Mouse (Mus musculus) heart, postnatal 36 days (tissue): ENCODE results near the gene Fubp1. TPM values are rescaled to one million over a fixed set of nuclear protein-coding genes. Genes with fewer than 3 reads are reported as not detected.
"Not testable (repeated sequence)": the region's sequence is repeated elsewhere in the genome, so short reads cannot be mapped to it uniquely, and the experiment has no call there.

Experiments
- DNase-seq, 2 experiments: peaks; one replicate each; pipeline ENCODE4 v3.0.0; 2021 to 2022
- intact Hi-C: fragments of 180-260 bp; cut with DNase I; formaldehyde crosslinking; loops from one replicate; pipeline ENCODE4 v1.15.1; 2025
- total RNA-seq, 2 experiments: library from RNA; stranded (reverse); gene quantifications; 2 replicates each; pipeline ENCODE4 v1.2.3; 2021

Gene Fubp1
- total RNA-seq, 2 experiments from 2014 or later = 50.8 to 56.1 TPM

GRCm38 (mm10) chr3:152229271-152229670 is 19.0 kb downstream of the Fubp1 start:
- intact Hi-C loops = loop anchor here (5.0 kb wide), 1 partner anchor 117 kb away; no protein-coding TSS in a partner anchor
- no peak for DNase-seq

- intact Hi-C loops = loop anchor here (2.0 kb wide), 1 partner anchor 17 kb away; no protein-coding TSS in a partner anchor
- DNase-seq = no peak
Observed at GRCm38 (mm10) chr3:152231333-152232100, 21.3 kb downstream of the Fubp1 start.

- no peak for DNase-seq
- intact Hi-C loops = loop anchor here (2.0 kb wide), 1 partner anchor 14 kb away; no protein-coding TSS in a partner anchor
Observed at GRCm38 (mm10) chr3:152235238-152235637, 25.0 kb downstream of the Fubp1 start.

- DNase-seq = no peak
- intact Hi-C loops = loop anchor here (2.0 kb wide), 1 partner anchor 15 kb away; no protein-coding TSS in a partner anchor
Observed at GRCm38 (mm10) chr3:152235805-152236204, 25.6 kb downstream of the Fubp1 start.

GRCm38 (mm10) chr3:152238836-152239235 is 28.6 kb downstream of the Fubp1 start:
- intact Hi-C loops = no loop called here
- DNase-seq = no peak

- intact Hi-C loops = no loop called here
- no peak for DNase-seq
Observed at GRCm38 (mm10) chr3:152239592-152239991, 29.4 kb downstream of the Fubp1 start.

- intact Hi-C loops = no loop called here
- no peak for DNase-seq
Observed at GRCm38 (mm10) chr3:152241098-152241497, 30.9 kb downstream of the Fubp1 start.

- no peak for DNase-seq
- intact Hi-C loops = no loop called here
Observed at GRCm38 (mm10) chr3:152243304-152243703, 33.1 kb downstream of the Fubp1 start.

GRCm38 (mm10) chr3:152245273-152245910 is 35.2 kb downstream of the Fubp1 start:
- intact Hi-C loops = no loop called here
- DNase-seq = no peak

- intact Hi-C loops = no loop called here
- no peak for DNase-seq
Observed at GRCm38 (mm10) chr3:152247708-152248107, 37.5 kb downstream of the Fubp1 start.

GRCm38 (mm10) chr3:152250487-152250886 is 40.3 kb downstream of the Fubp1 start:
- DNase-seq = no peak
- intact Hi-C loops = no loop called here

GRCm38 (mm10) chr3:152257528-152257927 is 47.3 kb downstream of the Fubp1 start:
- no peak for DNase-seq
- intact Hi-C loops = no loop called here

- intact Hi-C loops = not testable (repeated sequence)
- DNase-seq = peak; percentile 83 to 84
Observed at GRCm38 (mm10) chr3:152259409-152259808, 49.2 kb downstream of the Fubp1 start.

GRCm38 (mm10) chr3:152260362-152260761 is 50.1 kb downstream of the Fubp1 start:
- no peak for DNase-seq
- intact Hi-C loops = loop anchor here (1.0 kb wide), 1 partner anchor 55 kb away; no protein-coding TSS in a partner anchor

GRCm38 (mm10) chr3:152261436-152261835 is 51.2 kb downstream of the Fubp1 start:
- intact Hi-C loops = no loop called here
- DNase-seq = no peak

- peak; percentile 45 to 51 for DNase-seq
- intact Hi-C loops = no loop called here
Observed at GRCm38 (mm10) chr3:152261948-152262347, 51.7 kb downstream of the Fubp1 start.

- intact Hi-C loops = loop anchor here (1.0 kb wide), 1 partner anchor 40 kb away; no protein-coding TSS in a partner anchor
- no peak for DNase-seq
Observed at GRCm38 (mm10) chr3:152264374-152264773, 54.2 kb downstream of the Fubp1 start.

GRCm38 (mm10) chr3:152264830-152265229 is 54.6 kb downstream of the Fubp1 start:
- intact Hi-C loops = loop anchor here (1.0 kb wide), 1 partner anchor 39 kb away; no protein-coding TSS in a partner anchor
- DNase-seq = peak in 1 of 2 experiments; percentile 33

GRCm38 (mm10) chr3:152265351-152266035 is 55.3 kb downstream of the Fubp1 start:
- intact Hi-C loops = no loop called here
- DNase-seq = peak; percentile 78 to 85

- DNase-seq = no peak
- intact Hi-C loops = no loop called here
Observed at GRCm38 (mm10) chr3:152266036-152266421, 55.8 kb downstream of the Fubp1 start, which contains the start of gene Nexn. TSS of gene Nexn (minus strand) at chr3:152266350.

- intact Hi-C loops = no loop called here
- no peak for DNase-seq
Observed at GRCm38 (mm10) chr3:152268099-152268498, 57.9 kb downstream of the Fubp1 start.
